Mouse (Mus musculus) bone marrow macrophage, adult 2 months (primary cell): ENCODE data around the gene Recql. TPM values are rescaled to one million over a fixed set of nuclear protein-coding genes. Genes with fewer than 3 reads are reported as not detected.

ENCODE experiments used
- H3K27ac ChIP-seq: 2 replicates; pipeline ENCODE4 v1.5.1; 2012; ENCODE audit warnings: low read depth, low read length; ENCODE audit not compliant: insufficient read depth
- H3K4me1 ChIP-seq: 2 replicates; pipeline ENCODE4 v1.6.1; 2012; ENCODE audit warnings: low read length; ENCODE audit not compliant: control insufficient read depth, insufficient read depth
- H3K4me3 ChIP-seq: 2 replicates; pipeline ENCODE4 v1.5.1; 2012; ENCODE audit warnings: mild to moderate bottlenecking, low read length, moderate library complexity; ENCODE audit not compliant: insufficient read depth
- CTCF ChIP-seq: IDR thresholded peaks from 2 replicates; pipeline ENCODE4 v1.5.1; 2012; ENCODE audit warnings: low read depth, mild to moderate bottlenecking, low read length, moderate library complexity
- POLR2A ChIP-seq: IDR thresholded peaks from 2 replicates; pipeline ENCODE4 v1.6.1; 2012; ENCODE audit warnings: mild to moderate bottlenecking, low read depth, low read length, borderline replicate concordance
- polyA plus RNA-seq: library from polyadenylated mRNA; stranded (reverse); fragments of >200 nt; gene quantifications from 2 replicates; pipeline ENCODE4 v1.2.4, GENCODE M21; 2012; ENCODE audit not compliant: missing spikeins, insufficient read depth, insufficient read length

Recql gene
- polyA plus RNA-seq, 1 experiment: 32.4 TPM

- H3K4me1 ChIP-seq: peaks cover 3% of the 10 kb centered on the region; the same call in 1 of the 2 replicates
- TF ChIP-seq CTCF: no peak
- no peak for TF ChIP-seq POLR2A
- no peak overlapping the region for H3K27ac ChIP-seq
- no peak overlapping the region for H3K4me3 ChIP-seq
Measured at GRCm38 (mm10) chr6:142343561-142343960, 43.3 kb downstream of the Recql start.

- H3K27ac ChIP-seq: no peak overlapping the region
- TF ChIP-seq POLR2A (no peak), CTCF (no peak)
- no peaks in the 10 kb centered on the region for H3K4me1 ChIP-seq
- H3K4me3 ChIP-seq: no peak overlapping the region
Measured at GRCm38 (mm10) chr6:142339576-142339975, 47.3 kb downstream of the Recql start.

GRCm38 (mm10) chr6:142338961-142339360 is 47.9 kb downstream of the Recql start:
- Histone ChIP-seq H3K4me3 (no peak overlapping the region), H3K4me1 (no peaks in the 10 kb centered on the region), H3K27ac (no peak overlapping the region)
- TF ChIP-seq POLR2A (no peak), CTCF (no peak)

GRCm38 (mm10) chr6:142329201-142329600 is 57.7 kb downstream of the Recql start:
- Histone ChIP-seq H3K4me3 (no peak overlapping the region), H3K27ac (no peak overlapping the region), H3K4me1 (no peaks in the 10 kb centered on the region)
- no peak for TF ChIP-seq CTCF
- no peak for TF ChIP-seq POLR2A

- Histone ChIP-seq H3K4me1 (no peaks in the 10 kb centered on the region), H3K27ac (no peak overlapping the region), H3K4me3 (no peak overlapping the region)
- TF ChIP-seq CTCF: no peak
Measured at GRCm38 (mm10) chr6:142326598-142326997, 60.3 kb downstream of the Recql start.

GRCm38 (mm10) chr6:142322881-142323280 is 64.0 kb downstream of the Recql start, which contains the start of gene Slco1a5:
Gene Slco1a5, minus strand, starts transcription at chr6:142322981.
- Histone ChIP-seq H3K4me3 (no peak within 1 kb of the TSS), H3K4me1 (no peaks in the 10 kb centered on the region), H3K27ac (no peak within 1 kb of the TSS)
- TF ChIP-seq CTCF (no peak), POLR2A (no peak)

- Histone ChIP-seq H3K27ac (no peak overlapping the region), H3K4me3 (no peak overlapping the region), H3K4me1 (no peaks in the 10 kb centered on the region)
- TF ChIP-seq POLR2A: no peak
- TF ChIP-seq CTCF: no peak
Measured at GRCm38 (mm10) chr6:142317106-142317505, 69.8 kb downstream of the Recql start.

GRCm38 (mm10) chr6:142314285-142314684 is 72.6 kb downstream of the Recql start:
- H3K4me1 ChIP-seq: no peaks in the 10 kb centered on the region
- no peak overlapping the region for H3K4me3 ChIP-seq
- no peak overlapping the region for H3K27ac ChIP-seq
- TF ChIP-seq CTCF (no peak), POLR2A (no peak)

GRCm38 (mm10) chr6:142305076-142305475 is 81.8 kb downstream of the Recql start:
- Histone ChIP-seq H3K27ac (no peak overlapping the region), H3K4me3 (no peak overlapping the region), H3K4me1 (no peaks in the 10 kb centered on the region)
- TF ChIP-seq POLR2A (no peak), CTCF (no peak)

Other genes starting within 250 kb of the Recql start
- gene Slco1a6, start 178.6 kb downstream of the Recql start, polyA plus RNA-seq: not detected in 2 replicates
- not detected in 2 replicates for gene Iapp, start 88.7 kb downstream of the Recql start, polyA plus RNA-seq
- not detected in 2 replicates for gene Slco1a5, start 64.1 kb downstream of the Recql start, polyA plus RNA-seq
- gene Pyroxd1, start 41.4 kb downstream of the Recql start, polyA plus RNA-seq: 11.1 and 11.9 TPM in 2 replicates
- 18.9 and 29.6 TPM in 2 replicates for gene Golt1b, start 134 bp upstream of the Recql start, polyA plus RNA-seq
- 0.49 TPM in 1 of 2 replicates, not detected in the other for gene Spx, start 26.4 kb upstream of the Recql start, polyA plus RNA-seq
- not detected in 2 replicates for gene Gys2, start 86.0 kb upstream of the Recql start, polyA plus RNA-seq
- gene Ldhb, start 120.9 kb upstream of the Recql start, polyA plus RNA-seq: 16.1 and 17.0 TPM in 2 replicates
- gene Kcnj8, start 184.5 kb upstream of the Recql start, polyA plus RNA-seq: not detected in 2 replicates